Mouse (Mus musculus) lung, embryonic 16.5 days (tissue): ENCODE results near the gene Tmc6. TPM values are rescaled to one million over a fixed set of nuclear protein-coding genes. Genes with fewer than 3 reads are reported as not detected.

Experiments
- ATAC-seq: fragments of 200-750 bp; cut with Nextera tagmentation; 2 replicates; pipeline ENCODE4 v1.8.0; 2017; ENCODE audit warnings: low read depth, mild to moderate bottlenecking, moderate library complexity
- H3K27ac ChIP-seq: fragments of 300-500 bp; sonication (generic); 2 replicates; pipeline ENCODE4 v1.5.1; 2014; ENCODE audit warnings: mild to moderate bottlenecking, control low read depth, low read length
- H3K27me3 ChIP-seq: fragments of 300-500 bp; sonication (generic); 2 replicates; pipeline ENCODE4 v1.6.1; 2014; ENCODE audit warnings: low read depth, low read length, mixed read lengths; ENCODE audit not compliant: control insufficient read depth, insufficient read depth
- H3K36me3 ChIP-seq: fragments of 300-500 bp; sonication (generic); 2 replicates; pipeline ENCODE4 v1.6.1; 2014; ENCODE audit warnings: low read length; ENCODE audit not compliant: control insufficient read depth, insufficient read depth
- H3K4me1 ChIP-seq: fragments of 300-500 bp; sonication (generic); replicated peaks from 2 replicates; pipeline ENCODE4 v1.6.1; 2014; ENCODE audit warnings: low read length, mixed read lengths; ENCODE audit not compliant: control insufficient read depth, insufficient read depth
- H3K4me2 ChIP-seq: fragments of 300-500 bp; sonication (generic); 2 replicates; pipeline ENCODE4 v1.6.1; 2014; ENCODE audit warnings: low read depth, low read length, control low read depth
- H3K4me3 ChIP-seq: fragments of 300-500 bp; sonication (generic); 2 replicates; pipeline ENCODE4 v1.5.1; 2014; ENCODE audit warnings: mild to moderate bottlenecking, low read length, control low read depth
- H3K9ac ChIP-seq: fragments of 300-500 bp; sonication (generic); 2 replicates; pipeline ENCODE4 v1.6.1; 2014; ENCODE audit warnings: low read length, control low read depth
- H3K9me3 ChIP-seq: fragments of 300-500 bp; sonication (generic); 2 replicates; pipeline ENCODE4 v1.6.1; 2016; ENCODE audit warnings: low read length; ENCODE audit not compliant: control insufficient read depth
- WGBS: fragments of 180-500 bp; shearing (Covaris S2); extraction: QIAGEN DNeasy Blood & Tissue Kit; methylation state at CpG from one replicate; pipeline ENCODE4 v1.1.7; 2014; 5-methylcytosine and 5-hydroxymethylcytosine counted together
- polyA plus RNA-seq: library from polyadenylated mRNA; unstranded; fragments of >200 nt; fragmentation: Nextera tagmentation; extraction: Ambion mirVana; gene quantifications from 2 replicates; pipeline ENCODE4 v1.2.1, GENCODE M21; 2015

Gene Tmc6
- polyA plus RNA-seq, 1 experiment from 2014 or later, result 23.6 TPM

GRCm38 (mm10) chr11:117825333-117826101 lies 43.5 kb upstream of the Tmc6 start, which contains the start of the genes Afmid and Tk1:
TSS of gene Afmid (plus strand) at chr11:117825924.
TSS of gene Tk1 (minus strand) at chr11:117826092.
- H3K36me3 ChIP-seq, result peaks cover 13% of the 10 kb centered on the region; the same call in 1 of the 2 replicates
- H3K9ac ChIP-seq, result peak within 1 kb of the TSS; percentile 84
- H3K4me2 ChIP-seq, result peak within 1 kb of the TSS; percentile 85
- peaks cover 71% of the 10 kb centered on the region for H3K4me1 ChIP-seq
- H3K9me3 ChIP-seq, result no peaks in the 10 kb centered on the region
- peak; percentile 70 for ATAC-seq
- H3K27me3 ChIP-seq, result no peaks in the 10 kb centered on the region
- under 1% methylated on average over 34 of the region's 34 CpGs for WGBS
- H3K4me3 ChIP-seq, result peak within 1 kb of the TSS; percentile 71
- H3K27ac ChIP-seq, result peak within 1 kb of the TSS; percentile 92

- peak overlapping the region; percentile 84 for H3K9ac ChIP-seq
- H3K36me3 ChIP-seq, result peaks cover 18% of the 10 kb centered on the region
- peak overlapping the region; percentile 92 for H3K27ac ChIP-seq
- H3K27me3 ChIP-seq, result no peaks in the 10 kb centered on the region
- peak overlapping the region; percentile 71 for H3K4me3 ChIP-seq
- no peaks in the 10 kb centered on the region for H3K9me3 ChIP-seq
- H3K4me2 ChIP-seq, result peak overlapping the region; percentile 85
- ATAC-seq, result peak; percentile 55
- WGBS, result 8% methylated on average over 23 of the region's 23 CpGs
- peaks cover 59% of the 10 kb centered on the region for H3K4me1 ChIP-seq
These were observed 42.3 kb upstream of the Tmc6 start for GRCm38 (mm10) chr11:117824060-117824969.

- Histone ChIP-seq H3K27ac (peak overlapping the region; percentile 0; the same call in 1 of the 2 replicates), H3K4me1 (peaks cover 50% of the 10 kb centered on the region), H3K36me3 (peaks cover 22% of the 10 kb centered on the region), H3K27me3 (no peaks in the 10 kb centered on the region), H3K4me3 (no peak overlapping the region), H3K4me2 (no peak overlapping the region), H3K9me3 (no peaks in the 10 kb centered on the region), H3K9ac (no peak overlapping the region)
- 84% methylated on average over 6 of the region's 6 CpGs for WGBS
- no peak for ATAC-seq
These were observed 41.4 kb upstream of the Tmc6 start for GRCm38 (mm10) chr11:117823411-117823810.

GRCm38 (mm10) chr11:117822728-117823241 lies 40.8 kb upstream of the Tmc6 start:
- WGBS, result 41% methylated on average over 7 of the region's 7 CpGs
- no peak overlapping the region for H3K4me3 ChIP-seq
- H3K27me3 ChIP-seq, result no peaks in the 10 kb centered on the region
- H3K9ac ChIP-seq, result peak overlapping the region; percentile 42; the same call in 1 of the 2 replicates
- H3K27ac ChIP-seq, result peak overlapping the region; percentile 67
- ATAC-seq, result peak; percentile 6; the same call in 1 of the 2 replicates
- no peaks in the 10 kb centered on the region for H3K9me3 ChIP-seq
- peaks cover 44% of the 10 kb centered on the region for H3K4me1 ChIP-seq
- peaks cover 28% of the 10 kb centered on the region for H3K36me3 ChIP-seq
- H3K4me2 ChIP-seq, result no peak overlapping the region

GRCm38 (mm10) chr11:117821868-117822267 lies 39.9 kb upstream of the Tmc6 start:
- no peak overlapping the region for H3K9ac ChIP-seq
- no peak overlapping the region for H3K4me2 ChIP-seq
- 86% methylated on average over 9 of the region's 9 CpGs for WGBS
- no peak overlapping the region for H3K4me3 ChIP-seq
- H3K36me3 ChIP-seq, result peaks cover 31% of the 10 kb centered on the region
- ATAC-seq, result no peak
- peaks cover 35% of the 10 kb centered on the region for H3K4me1 ChIP-seq
- no peaks in the 10 kb centered on the region for H3K9me3 ChIP-seq
- H3K27me3 ChIP-seq, result no peaks in the 10 kb centered on the region
- H3K27ac ChIP-seq, result 0 out of 2 replicates have a peak overlapping the region, but pooled peaks have one; percentile 4

- H3K27ac ChIP-seq, result no peak overlapping the region
- H3K4me3 ChIP-seq, result no peak overlapping the region
- no peaks in the 10 kb centered on the region for H3K9me3 ChIP-seq
- no peak overlapping the region; the same call in 1 of the 2 replicates for H3K9ac ChIP-seq
- no peak overlapping the region for H3K4me2 ChIP-seq
- no peaks in the 10 kb centered on the region for H3K27me3 ChIP-seq
- H3K4me1 ChIP-seq, result peaks cover 24% of the 10 kb centered on the region
- no peak for ATAC-seq
- peaks cover 37% of the 10 kb centered on the region for H3K36me3 ChIP-seq
- 90% methylated on average over 7 of the region's 7 CpGs for WGBS
These were observed 38.2 kb upstream of the Tmc6 start for GRCm38 (mm10) chr11:117820173-117820572.

- no peak for ATAC-seq
- Histone ChIP-seq H3K4me3 (no peak overlapping the region), H3K9ac (no peak overlapping the region), H3K36me3 (peaks cover 46% of the 10 kb centered on the region), H3K9me3 (no peaks in the 10 kb centered on the region), H3K4me2 (no peak overlapping the region), H3K4me1 (peaks cover 15% of the 10 kb centered on the region), H3K27ac (no peak overlapping the region), H3K27me3 (no peaks in the 10 kb centered on the region)
- WGBS, result 81% methylated on average over 8 of the region's 8 CpGs
These were observed 37.1 kb upstream of the Tmc6 start for GRCm38 (mm10) chr11:117819095-117819494.

- Histone ChIP-seq H3K27ac (no peak overlapping the region), H3K4me3 (no peak overlapping the region), H3K27me3 (no peaks in the 10 kb centered on the region), H3K9me3 (no peaks in the 10 kb centered on the region), H3K9ac (no peak overlapping the region), H3K4me1 (peaks cover under 1% of the 10 kb centered on the region), H3K36me3 (peaks cover 45% of the 10 kb centered on the region), H3K4me2 (no peak overlapping the region)
- no peak for ATAC-seq
- 74% methylated on average over 13 of the region's 13 CpGs for WGBS
These were observed 34.5 kb upstream of the Tmc6 start for GRCm38 (mm10) chr11:117816389-117816996.
